In genomic region chr14:31664903-31665565, GRCm38 (mm10) we compare ENCODE assay signal across 8 mouse cellular contexts. TPM values are rescaled to one million over a fixed set of nuclear protein-coding genes. Genes with fewer than 3 reads are reported as not detected.
A peak's percentile ranks its signal among the peaks of the same experiment; 100 is the strongest.
DNase-seq lines count a peak whose midpoint lies in the region; ATAC-seq lines count a peak whose summit lies in the region.

No protein-coding gene starts in this region.

- 0 out of 2 replicates have a peak overlapping the region, but pooled peaks have one; percentile 30 for H3K27ac ChIP-seq in heart, embryonic 10.5 days
- peak overlapping the region; percentile 37; the same call in 1 of the 2 replicates for H3K27ac ChIP-seq in midbrain, embryonic 13.5 days

- 71% methylated on average over 12 of the region's 12 CpGs for WGBS in heart, embryonic 10.5 days
- WGBS in midbrain, embryonic 13.5 days = 69% methylated on average over 12 of the region's 12 CpGs

- no peaks in the 10 kb centered on the region for H3K27me3 ChIP-seq in heart, embryonic 10.5 days (ENCODE audit: insufficient read depth, poor library complexity, severe bottlenecking)
- no peaks in the 10 kb centered on the region for H3K27me3 ChIP-seq in midbrain, embryonic 13.5 days

- peak; percentile 64 for DNase-seq in heart, embryonic 10.5 days (ENCODE audit: low spot score)
- DNase-seq in heart, postnatal 36 days = no peak
- DNase-seq in CD4-positive helper T cell, adult 2 months (ENCODE audit: low read depth, low spot score) = peak; percentile 82
- DNase-seq in left cerebral cortex, postnatal 25 days (ENCODE audit: low spot score in 2 of 2) = no peak
- no peak for DNase-seq in frontal cortex, postnatal 25 days (ENCODE audit: low spot score in 2 of 2)
- DNase-seq in kidney, postnatal 36 days = no peak

- H3K4me2 ChIP-seq in midbrain, embryonic 13.5 days (replicated peaks) = no peak overlapping the region

- peaks cover 13% of the 10 kb centered on the region for H3K36me3 ChIP-seq in heart, embryonic 10.5 days
- H3K36me3 ChIP-seq in midbrain, embryonic 13.5 days = peaks cover 12% of the 10 kb centered on the region; the same call in 1 of the 2 replicates

- H3K4me1 ChIP-seq in heart, embryonic 10.5 days = peaks cover 56% of the 10 kb centered on the region
- H3K4me1 ChIP-seq in midbrain, embryonic 13.5 days (replicated peaks) = peaks cover 49% of the 10 kb centered on the region

- H3K4me3 ChIP-seq in heart, embryonic 10.5 days = no peak overlapping the region
- H3K4me3 ChIP-seq in midbrain, embryonic 13.5 days (replicated peaks) = no peak overlapping the region

- ATAC-seq in granulocyte monocyte progenitor cell, adult 5-6 weeks (replicated peaks; ENCODE audit: poor library complexity, severe bottlenecking) = peak; percentile 51
- no peak for ATAC-seq in midbrain, embryonic 13.5 days

- intact Hi-C loops in heart, postnatal 36 days (cut with DNase I) = no loop called here
- intact Hi-C loops in left cerebral cortex, postnatal 25 days (cut with DNase I) = loop anchor here (5.0 kb wide), 1 partner anchor 267 kb away; no protein-coding TSS in a partner anchor

- H3K9me3 ChIP-seq in heart, embryonic 10.5 days = no peaks in the 10 kb centered on the region
- no peaks in the 10 kb centered on the region for H3K9me3 ChIP-seq in midbrain, embryonic 13.5 days

- no peak overlapping the region for H3K9ac ChIP-seq in midbrain, embryonic 13.5 days (replicated peaks)

RNA-seq across cellular contexts. Expression of gene Hacl1, which starts 23.9 kb away (rescaled TPM):
- polyA plus RNA-seq in heart, embryonic 10.5 days (2016; fragmentation: Nextera tagmentation; extraction: Ambion mirVana) = 7.8 and 8.8 TPM in 2 replicates
- total RNA-seq in heart, postnatal 36 days (2021) = 10 to 100 TPM; 12.2 to 12.7 TPM
- total RNA-seq in granulocyte monocyte progenitor cell, adult 5-6 weeks (2014; fragmentation: Nextera tagmentation) = 6.0 and 23.7 TPM in 2 replicates
- total RNA-seq in granulocyte monocyte progenitor cell, adult 5-6 weeks (2017) = 24.1 and 24.3 TPM in 2 replicates
- polyA plus RNA-seq in midbrain, embryonic 13.5 days (2015; fragmentation: Nextera tagmentation; extraction: Ambion mirVana) = 7.5 and 8.6 TPM in 2 replicates
- total RNA-seq in left cerebral cortex, postnatal 25 days (2021) = 1 to 10 TPM; 7.8 TPM

RNA-seq across cellular contexts. Expression of gene Btd, which starts 24.2 kb away (rescaled TPM):
- polyA plus RNA-seq in heart, embryonic 10.5 days (2016; fragmentation: Nextera tagmentation; extraction: Ambion mirVana) = 21.2 and 23.8 TPM in 2 replicates
- 10 to 100 TPM in 1 of 2 experiments, 1 to 10 TPM in 1; 9.3 to 12.3 TPM for total RNA-seq in heart, postnatal 36 days (2021)
- 23.4 and 25.4 TPM in 2 replicates for total RNA-seq in granulocyte monocyte progenitor cell, adult 5-6 weeks (2014; fragmentation: Nextera tagmentation)
- total RNA-seq in granulocyte monocyte progenitor cell, adult 5-6 weeks (2017) = 11.3 and 12.4 TPM in 2 replicates
- 13.6 and 14.8 TPM in 2 replicates for polyA plus RNA-seq in midbrain, embryonic 13.5 days (2015; fragmentation: Nextera tagmentation; extraction: Ambion mirVana)
- 1 to 10 TPM; 7.7 to 8.8 TPM for total RNA-seq in left cerebral cortex, postnatal 25 days (2021)

RNA-seq across cellular contexts. Expression of gene Gm49387, which starts 24.4 kb away (rescaled TPM):
- 0.74 and 2.4 TPM in 2 replicates for polyA plus RNA-seq in heart, embryonic 10.5 days (2016; fragmentation: Nextera tagmentation; extraction: Ambion mirVana)
- 1 to 10 TPM in 1 of 2 experiments, under 1 TPM in 1; 0.33 to 1.7 TPM for total RNA-seq in heart, postnatal 36 days (2021)
- total RNA-seq in granulocyte monocyte progenitor cell, adult 5-6 weeks (2014; fragmentation: Nextera tagmentation) = not detected in 2 replicates
- not detected in 2 replicates for total RNA-seq in granulocyte monocyte progenitor cell, adult 5-6 weeks (2017)
- not detected in 2 replicates for polyA plus RNA-seq in midbrain, embryonic 13.5 days (2015; fragmentation: Nextera tagmentation; extraction: Ambion mirVana)
- under 1 TPM in 1 of 2 experiments, not detected in 1; 0.98 TPM for total RNA-seq in left cerebral cortex, postnatal 25 days (2021)

Comparison
In these comparisons a context has a peak if more than half of its experiments do, and no peak if none do; other contexts are left out.
1. DNase-seq: peak in heart, embryonic 10.5 days (single experiment) and CD4-positive helper T cell, adult 2 months (single experiment); none in heart, postnatal 36 days (0 of 2), left cerebral cortex, postnatal 25 days (0 of 2), frontal cortex, postnatal 25 days (0 of 2) and kidney, postnatal 36 days (0 of 2).